22 mouse cellular contexts compared by ENCODE assay signal in genomic region chr7:80542139-80542831, GRCm38 (mm10). TPM values are rescaled to one million over a fixed set of nuclear protein-coding genes. Genes with fewer than 3 reads are reported as not detected.
DNase-seq lines count a peak whose midpoint lies in the region; ATAC-seq and TF ChIP-seq lines count a peak whose summit lies in the region.
"Had no signal": no experiment of that assay in that cellular context is flagged by ENCODE, and none has a peak within 500 bp of the region (broad histone marks: within the 10 kb centered on the region; RNA-seq: fewer than 3 reads in every experiment).

No protein-coding gene starts in this region.

- DNase-seq in heart, adult 9 months (ENCODE audit: low spot score in 2 of 2), result no peak
- DNase-seq in left cerebral cortex, adult 8-10 months (ENCODE audit: low spot score in 2 of 2), result no peak
- DNase-seq in frontal cortex, adult 2 months (ENCODE audit: extremely low spot score in 1 of 2, low spot score in 1 of 2), result no peak
- DNase-seq in lung, postnatal 0 days (ENCODE audit: low spot score), result no peak
- DNase-seq in frontal cortex, postnatal 36 days (ENCODE audit: low spot score in 2 of 2), result no peak
- DNase-seq: adrenal gland, postnatal 14 days; cerebellum, adult 9-10 months; gastrocnemius, postnatal 36 days; heart, postnatal 4 days; kidney, adult 2 months; kidney, postnatal 36 days; spleen, adult 18-20 months; thymus, postnatal 14 days had no signal

- peak; percentile 57; the same call in 1 of the 2 replicates for ATAC-seq in heart, embryonic 12.5 days (ENCODE audit: insufficient number of reproducible peaks, low FRiP score)
- peak; percentile 76 for ATAC-seq in erythroid progenitor cell, adult 5-6 weeks (replicated peaks; ENCODE audit: low FRiP score, poor library complexity, severe bottlenecking)
- peak; percentile 95 for ATAC-seq in liver, embryonic 16.5 days (ENCODE audit: low read depth)
- no peak for ATAC-seq in lung, postnatal 0 days
- ATAC-seq: forebrain, embryonic 13.5 days; hindbrain, postnatal 0 days had no signal

- no peaks in the 10 kb centered on the region for H3K27me3 ChIP-seq in heart, embryonic 12.5 days (replicated peaks)
- no peaks in the 10 kb centered on the region for H3K27me3 ChIP-seq in liver, embryonic 16.5 days (ENCODE audit: control insufficient read depth, insufficient read depth, low read depth, low read length)
- H3K27me3 ChIP-seq in lung, postnatal 0 days (replicated peaks; ENCODE audit: insufficient read depth, low read length), result no peaks in the 10 kb centered on the region
- H3K27me3 ChIP-seq: embryonic facial prominence, embryonic 15.5 days; lung, embryonic 15.5 days; megakaryocyte, embryonic 14.5 days; neural tube, embryonic 13.5 days had no signal

- no peaks in the 10 kb centered on the region for H3K36me3 ChIP-seq in heart, embryonic 12.5 days
- H3K36me3 ChIP-seq in liver, embryonic 16.5 days (ENCODE audit: control insufficient read depth, insufficient read depth), result no peaks in the 10 kb centered on the region
- no peaks in the 10 kb centered on the region for H3K36me3 ChIP-seq in lung, postnatal 0 days (ENCODE audit: insufficient read depth, low read length)
- H3K36me3 ChIP-seq: embryonic facial prominence, embryonic 15.5 days; lung, embryonic 15.5 days; neural tube, embryonic 13.5 days had no signal

- no peak for TF ChIP-seq CTCF in lung, postnatal 0 days (IDR thresholded peaks at IDR 0.05)

- WGBS in heart, embryonic 12.5 days, result 58% methylated on average over 7 of the region's 7 CpGs
- WGBS in liver, embryonic 16.5 days (ENCODE audit: insufficient replicate concordance), result 19% methylated on average over 7 of the region's 7 CpGs
- WGBS in lung, postnatal 0 days, result 71% methylated on average over 7 of the region's 7 CpGs

- H3K4me2 ChIP-seq in heart, embryonic 12.5 days, result no peak overlapping the region
- peak overlapping the region; percentile 60 for H3K4me2 ChIP-seq in liver, embryonic 16.5 days (ENCODE audit: low read depth, low read length)
- H3K4me2 ChIP-seq in lung, postnatal 0 days (replicated peaks; ENCODE audit: low read depth, low read length), result no peak overlapping the region
- H3K4me2 ChIP-seq: embryonic facial prominence, embryonic 15.5 days; forebrain, embryonic 13.5 days; lung, embryonic 15.5 days; neural tube, embryonic 13.5 days had no signal

- H3K4me1 ChIP-seq in heart, embryonic 12.5 days (replicated peaks), result no peaks in the 10 kb centered on the region
- H3K4me1 ChIP-seq in liver, embryonic 16.5 days (ENCODE audit: control insufficient read depth, low read depth, low read length), result peaks cover 39% of the 10 kb centered on the region
- no peaks in the 10 kb centered on the region for H3K4me1 ChIP-seq in lung, postnatal 0 days (ENCODE audit: insufficient read depth, low read depth, low read length)
- H3K4me1 ChIP-seq: embryonic facial prominence, embryonic 15.5 days; forebrain, embryonic 13.5 days; lung, embryonic 15.5 days; neural tube, embryonic 13.5 days had no signal

- H3K9me3 ChIP-seq in heart, embryonic 12.5 days (replicated peaks), result no peaks in the 10 kb centered on the region
- no peaks in the 10 kb centered on the region for H3K9me3 ChIP-seq in liver, embryonic 16.5 days (replicated peaks; ENCODE audit: control insufficient read depth, low read length)
- no peaks in the 10 kb centered on the region for H3K9me3 ChIP-seq in lung, postnatal 0 days (ENCODE audit: low read length)
- H3K9me3 ChIP-seq: embryonic facial prominence, embryonic 15.5 days; forebrain, embryonic 13.5 days; lung, embryonic 15.5 days; megakaryocyte, embryonic 14.5 days; neural tube, embryonic 13.5 days had no signal

- no peak overlapping the region for H3K9ac ChIP-seq in heart, embryonic 12.5 days
- H3K9ac ChIP-seq in liver, embryonic 16.5 days (ENCODE audit: low read depth, low read length), result peak overlapping the region; percentile 49
- no peak overlapping the region for H3K9ac ChIP-seq in lung, postnatal 0 days (replicated peaks; ENCODE audit: low read depth)
- H3K9ac ChIP-seq: embryonic facial prominence, embryonic 15.5 days; forebrain, embryonic 13.5 days; lung, embryonic 15.5 days; neural tube, embryonic 13.5 days had no signal

- no peak for TF ChIP-seq EP300 in lung, postnatal 0 days (IDR thresholded peaks at IDR 0.05)

- no peak overlapping the region for H3K27ac ChIP-seq in heart, embryonic 12.5 days (ENCODE audit: poor library complexity, severe bottlenecking)
- H3K27ac ChIP-seq in liver, embryonic 16.5 days (ENCODE audit: low read length), result peak overlapping the region; percentile 91
- H3K27ac ChIP-seq in lung, postnatal 0 days (ENCODE audit: low read length), result no peak overlapping the region
- H3K27ac ChIP-seq: embryonic facial prominence, embryonic 15.5 days; forebrain, embryonic 13.5 days; hindbrain, postnatal 0 days; lung, embryonic 15.5 days; neural tube, embryonic 13.5 days had no signal

- H3K4me3 ChIP-seq in heart, embryonic 12.5 days, result no peak overlapping the region
- H3K4me3 ChIP-seq in liver, embryonic 16.5 days (ENCODE audit: low read depth, low read length), result peak overlapping the region; percentile 30
- no peak overlapping the region for H3K4me3 ChIP-seq in lung, postnatal 0 days (ENCODE audit: low read depth, low read length)
- H3K4me3 ChIP-seq: embryonic facial prominence, embryonic 15.5 days; forebrain, embryonic 13.5 days; lung, embryonic 15.5 days; megakaryocyte, embryonic 14.5 days; neural tube, embryonic 13.5 days had no signal

RNA-seq across cellular contexts. Expression of gene Blm, which starts 7.4 kb away (rescaled TPM):
- 26.7 and 29.7 TPM in 2 replicates for polyA plus RNA-seq in heart, embryonic 12.5 days (2016; fragmentation: Nextera tagmentation; extraction: Ambion mirVana)
- 276 and 327 TPM in 2 replicates for total RNA-seq in erythroid progenitor cell, adult 5-6 weeks (2015; ENCODE audit: low replicate concordance)
- 196 and 224 TPM in 2 replicates for total RNA-seq in erythroid progenitor cell, adult 5-6 weeks (2017; ENCODE audit: low replicate concordance)
- 24.2 and 25.9 TPM in 2 replicates for polyA plus RNA-seq in liver, embryonic 16.5 days (2015; fragmentation: Nextera tagmentation; extraction: Ambion mirVana)
- total RNA-seq in left cerebral cortex, adult 8-10 months (2022), result 1 to 10 TPM; 4.0 to 7.5 (median 4.9) TPM
- polyA plus RNA-seq in frontal cortex, adult 2 months (2012; rRNA removed), result 3.9 and 4.8 TPM in 2 replicates
- polyA plus RNA-seq in lung, postnatal 0 days (2015; fragmentation: Nextera tagmentation; extraction: Ambion mirVana), result 2.4 and 2.5 TPM in 2 replicates
